Mouse (Mus musculus): ENCODE measurements around the gene Glyat. TPM values are rescaled to one million over a fixed set of nuclear protein-coding genes. Genes with fewer than 3 reads are reported as not detected.
"Not testable (repeated sequence)": the region's sequence is repeated elsewhere in the genome, so short reads cannot be mapped to it uniquely, and the experiment has no call there.

The Glyat gene
- polyA plus RNA-seq, 1 experiment from 2014 or later, result not detected

DNA sequence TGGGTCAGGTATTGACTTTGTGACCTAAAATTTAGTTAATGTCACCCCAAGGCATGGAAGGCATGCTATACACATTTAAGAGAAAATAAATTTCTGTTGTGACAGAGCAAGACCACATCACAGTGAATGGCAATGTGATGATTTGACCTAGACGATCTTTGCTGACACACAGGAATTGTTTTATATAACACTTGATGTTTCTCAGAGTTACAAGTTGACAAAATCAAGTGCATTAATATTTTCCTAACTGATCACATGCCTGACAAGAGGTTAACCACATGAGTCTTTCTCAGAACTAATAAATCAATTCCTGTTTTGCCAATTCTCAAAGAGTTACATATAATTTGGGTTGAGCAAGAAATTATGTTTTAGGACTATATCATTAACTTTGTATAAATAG is 19.5 kb upstream of the Glyat start:
- no peak overlapping the region for H3K9ac ChIP-seq
- H3K4me2 ChIP-seq, result no peak overlapping the region
- H3K27me3 ChIP-seq, result no peaks in the 10 kb centered on the region
- no peaks in the 10 kb centered on the region for H3K36me3 ChIP-seq
- no peak for ATAC-seq (ENCODE audit: low read depth)
- 85% methylated on average over 1 of the region's 1 CpGs for WGBS
- H3K4me1 ChIP-seq (replicated peaks), result no peaks in the 10 kb centered on the region
- H3K27ac ChIP-seq (replicated peaks), result no peak overlapping the region
- no peak overlapping the region for H3K4me3 ChIP-seq
- H3K9me3 ChIP-seq, result no peaks in the 10 kb centered on the region

DNA sequence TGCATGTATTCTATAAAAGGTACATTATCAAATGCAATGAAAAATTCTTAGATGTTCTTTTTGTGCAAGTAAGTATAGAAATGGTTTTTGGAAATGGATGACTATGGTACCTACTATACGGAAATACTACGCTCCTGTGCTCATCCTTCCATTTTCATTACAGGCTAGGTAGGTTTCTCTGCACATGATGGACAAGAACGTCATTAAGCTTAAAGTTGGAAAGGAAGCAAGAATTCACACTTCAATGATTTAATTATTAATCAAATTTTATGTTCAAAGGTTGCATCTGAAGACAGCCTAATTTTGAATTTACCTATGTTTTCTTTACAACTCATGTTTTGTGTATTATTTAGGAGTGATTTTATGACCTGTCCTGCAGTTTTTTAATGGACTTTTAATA is 1.2 kb downstream of the Glyat start:
- H3K36me3 ChIP-seq, result no peaks in the 10 kb centered on the region
- H3K9me3 ChIP-seq, result no peaks in the 10 kb centered on the region
- WGBS, result 90% methylated on average over 3 of the region's 3 CpGs
- no peak for ATAC-seq (ENCODE audit: low read depth)
- H3K4me2 ChIP-seq, result no peak overlapping the region
- no peak overlapping the region for H3K4me3 ChIP-seq
- no peak overlapping the region for H3K27ac ChIP-seq (replicated peaks)
- H3K27me3 ChIP-seq, result no peaks in the 10 kb centered on the region
- H3K4me1 ChIP-seq (replicated peaks), result no peaks in the 10 kb centered on the region
- no peak overlapping the region for H3K9ac ChIP-seq

DNA sequence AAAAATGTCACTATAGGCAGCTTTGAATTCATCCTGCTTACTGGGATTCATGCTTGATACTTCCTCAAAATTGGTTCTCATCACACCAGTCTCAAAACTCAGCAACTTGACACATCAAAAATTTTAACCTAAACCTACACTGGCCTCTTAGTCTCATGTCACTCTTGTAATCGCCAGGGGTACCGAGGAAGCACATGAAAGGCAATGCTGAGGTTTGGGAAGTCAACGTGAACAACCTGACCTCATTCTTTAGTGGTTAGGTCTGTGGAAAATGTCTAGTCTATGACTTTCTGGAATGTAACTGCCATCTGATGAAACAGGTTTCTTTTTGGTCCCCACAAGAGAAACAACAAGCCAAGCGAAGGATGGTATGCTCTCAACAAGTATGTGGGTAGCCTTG is 1.9 kb downstream of the Glyat start:
- no peaks in the 10 kb centered on the region for H3K27me3 ChIP-seq
- H3K27ac ChIP-seq (replicated peaks), result no peak overlapping the region
- H3K4me3 ChIP-seq, result no peak overlapping the region
- H3K4me1 ChIP-seq (replicated peaks), result no peaks in the 10 kb centered on the region
- ATAC-seq (ENCODE audit: low read depth), result no peak
- 88% methylated on average over 4 of the region's 4 CpGs for WGBS
- no peaks in the 10 kb centered on the region for H3K9me3 ChIP-seq
- H3K4me2 ChIP-seq, result no peak overlapping the region
- no peak overlapping the region for H3K9ac ChIP-seq
- no peaks in the 10 kb centered on the region for H3K36me3 ChIP-seq

DNA sequence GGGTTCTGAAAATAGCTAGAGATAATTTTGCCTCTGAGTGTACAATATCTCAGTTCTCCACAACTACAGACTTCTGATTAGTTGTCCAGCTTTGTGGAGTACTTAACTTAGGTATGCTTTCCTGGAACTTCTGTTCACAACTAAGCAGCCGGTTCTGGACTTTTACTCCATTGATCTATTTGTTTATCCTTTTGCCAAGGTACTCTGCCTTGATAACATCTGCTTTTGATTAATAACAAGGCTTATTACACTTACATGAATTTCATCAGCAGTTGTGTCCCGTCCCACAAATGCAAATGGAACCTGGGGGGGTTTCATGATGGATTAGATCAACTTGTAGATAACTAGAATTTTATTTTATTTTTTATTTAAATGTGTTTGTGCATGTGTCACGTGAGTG is 3.8 kb downstream of the Glyat start:
- ATAC-seq (ENCODE audit: low read depth), result no peak
- Histone ChIP-seq H3K9ac (no peak overlapping the region), H3K4me1 (replicated peaks) (no peaks in the 10 kb centered on the region), H3K9me3 (no peaks in the 10 kb centered on the region), H3K27ac (replicated peaks) (no peak overlapping the region), H3K4me2 (no peak overlapping the region), H3K36me3 (no peaks in the 10 kb centered on the region), H3K4me3 (no peak overlapping the region), H3K27me3 (no peaks in the 10 kb centered on the region)
- 77% methylated on average over 3 of the region's 3 CpGs for WGBS

DNA sequence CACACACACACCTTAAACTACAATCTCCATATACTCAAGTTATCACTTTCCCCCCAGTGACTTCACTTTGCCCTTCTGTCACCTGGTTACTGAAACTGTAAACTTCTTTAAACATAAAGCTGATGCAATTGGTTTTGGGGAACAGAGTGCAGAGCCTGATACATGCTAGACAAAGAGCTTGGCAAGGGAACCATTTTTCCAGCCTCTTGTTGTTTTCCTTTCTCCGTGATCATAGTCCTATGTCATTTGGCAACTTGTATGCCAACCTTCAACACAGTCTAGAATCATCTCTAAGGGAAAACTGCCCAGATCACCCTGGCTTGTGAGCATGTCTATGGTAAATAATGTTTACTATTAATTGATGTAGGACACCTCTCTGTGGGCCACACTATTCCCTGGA is 4.9 kb downstream of the Glyat start:
- Histone ChIP-seq H3K27ac (replicated peaks) (no peak overlapping the region), H3K36me3 (no peaks in the 10 kb centered on the region), H3K27me3 (no peaks in the 10 kb centered on the region), H3K4me2 (no peak overlapping the region), H3K9ac (no peak overlapping the region), H3K4me1 (replicated peaks) (no peaks in the 10 kb centered on the region), H3K9me3 (no peaks in the 10 kb centered on the region), H3K4me3 (no peak overlapping the region)
- no peak for ATAC-seq (ENCODE audit: low read depth)
- 74% methylated on average over 1 of the region's 1 CpGs for WGBS

DNA sequence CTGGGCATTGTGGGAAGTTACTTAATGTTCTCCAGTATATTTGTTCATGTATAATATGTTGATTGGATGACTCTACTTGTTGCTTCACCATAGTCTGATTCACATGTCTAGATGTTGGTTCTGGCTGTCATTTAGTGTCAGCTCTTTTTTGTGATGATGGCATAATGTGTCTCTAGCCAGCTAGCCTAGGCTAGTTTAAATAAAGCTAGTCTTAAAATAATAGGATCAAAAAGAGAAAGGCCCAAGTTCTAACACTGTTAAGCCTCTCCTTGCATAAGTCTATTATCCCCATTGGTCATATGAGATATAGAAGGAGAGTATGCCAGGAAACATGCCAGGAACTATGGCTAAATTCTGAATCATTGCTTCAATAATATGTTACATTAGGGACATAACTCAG is 16.4 kb downstream of the Glyat start:
- Histone ChIP-seq H3K36me3 (no peaks in the 10 kb centered on the region), H3K27ac (replicated peaks) (no peak overlapping the region), H3K4me2 (no peak overlapping the region), H3K4me3 (no peak overlapping the region), H3K9ac (no peak overlapping the region), H3K4me1 (replicated peaks) (no peaks in the 10 kb centered on the region), H3K27me3 (no peaks in the 10 kb centered on the region), H3K9me3 (no peaks in the 10 kb centered on the region)
- no peak for ATAC-seq (ENCODE audit: low read depth)

DNA sequence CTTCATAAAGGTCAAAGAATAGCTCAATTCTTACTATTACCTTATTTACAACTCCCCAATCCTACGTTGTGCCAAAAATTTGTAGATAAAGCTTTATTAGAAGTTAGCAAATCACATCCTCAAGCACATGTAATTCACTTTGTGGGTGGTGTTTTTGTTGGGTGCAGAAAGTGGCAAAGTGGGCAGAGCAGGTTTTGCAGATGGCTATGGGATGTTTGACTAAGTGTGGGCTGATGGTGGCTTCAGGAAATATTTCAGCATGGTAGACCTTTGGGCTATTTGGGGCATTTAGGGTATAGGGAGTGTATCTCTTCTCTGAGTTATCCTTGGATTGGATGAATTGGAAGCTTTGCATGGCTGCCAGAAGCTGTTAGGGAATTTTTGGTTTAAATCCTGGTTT is 33.0 kb downstream of the Glyat start:
- Histone ChIP-seq H3K9me3 (peaks cover 6% of the 10 kb centered on the region; the same call in 1 of the 2 replicates), H3K4me1 (replicated peaks) (no peaks in the 10 kb centered on the region), H3K9ac (no peak overlapping the region), H3K27ac (replicated peaks) (no peak overlapping the region), H3K4me2 (no peak overlapping the region), H3K36me3 (no peaks in the 10 kb centered on the region), H3K4me3 (no peak overlapping the region), H3K27me3 (no peaks in the 10 kb centered on the region)
- 70% methylated on average over 1 of the region's 1 CpGs for WGBS
- ATAC-seq (ENCODE audit: low read depth), result no peak

DNA sequence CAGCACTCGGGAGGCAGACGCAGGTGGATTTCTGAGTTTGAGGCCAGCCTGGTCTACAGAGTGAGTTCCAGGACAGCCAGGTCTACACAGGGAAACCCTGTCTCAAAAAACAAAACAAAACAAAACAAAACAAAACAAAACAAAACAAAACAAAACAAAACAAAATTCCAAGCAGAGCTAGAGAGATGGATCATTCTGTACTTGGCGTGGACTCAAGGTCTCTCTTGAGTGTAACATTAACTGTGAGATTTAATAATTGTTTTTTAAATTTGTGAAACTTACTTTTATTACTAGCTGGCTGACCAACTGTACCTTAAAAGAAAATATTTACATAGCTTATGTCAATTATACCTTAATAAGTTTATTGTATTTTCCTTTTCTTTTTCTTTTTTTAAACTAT is 35.5 kb downstream of the Glyat start:
- not testable (repeated sequence) for H3K4me1 ChIP-seq (replicated peaks); H3K9me3 ChIP-seq; H3K27ac ChIP-seq (replicated peaks); H3K4me2 ChIP-seq; H3K36me3 ChIP-seq; ATAC-seq (ENCODE audit: low read depth); H3K27me3 ChIP-seq; H3K4me3 ChIP-seq; H3K9ac ChIP-seq
- WGBS, result 94% methylated on average over 3 of the region's 3 CpGs

DNA sequence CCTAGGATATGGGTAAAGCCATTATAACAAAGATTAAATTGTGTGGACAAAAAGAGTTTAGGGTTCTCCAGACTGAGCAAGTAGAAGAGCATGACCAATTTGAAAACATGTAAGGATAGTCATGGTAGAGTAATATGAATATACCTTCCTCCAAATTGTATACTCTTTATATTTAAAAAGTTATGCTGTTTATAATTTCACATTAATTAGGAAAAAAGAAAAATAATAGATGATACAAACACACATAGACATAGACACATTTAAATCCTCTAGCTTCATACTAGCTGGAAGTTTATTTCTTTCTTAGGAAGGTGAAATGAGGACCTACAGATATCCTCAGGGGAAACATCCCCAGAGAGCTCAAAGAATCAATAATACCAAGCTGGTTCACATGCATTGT is 37.0 kb downstream of the Glyat start, which contains the start of gene Olfr1442:
Olfr1442 (plus strand) TSS at position 301 of the 400 bp plus-strand sequence.
- H3K4me1 ChIP-seq (replicated peaks), result no peaks in the 10 kb centered on the region
- no peaks in the 10 kb centered on the region for H3K36me3 ChIP-seq
- ATAC-seq (ENCODE audit: low read depth), result no peak
- no peak within 1 kb of the TSS for H3K9ac ChIP-seq
- no peak within 1 kb of the TSS for H3K4me2 ChIP-seq
- H3K9me3 ChIP-seq, result no peaks in the 10 kb centered on the region
- H3K27me3 ChIP-seq, result no peaks in the 10 kb centered on the region
- no peak within 1 kb of the TSS for H3K4me3 ChIP-seq
- no peak within 1 kb of the TSS for H3K27ac ChIP-seq (replicated peaks)

DNA sequence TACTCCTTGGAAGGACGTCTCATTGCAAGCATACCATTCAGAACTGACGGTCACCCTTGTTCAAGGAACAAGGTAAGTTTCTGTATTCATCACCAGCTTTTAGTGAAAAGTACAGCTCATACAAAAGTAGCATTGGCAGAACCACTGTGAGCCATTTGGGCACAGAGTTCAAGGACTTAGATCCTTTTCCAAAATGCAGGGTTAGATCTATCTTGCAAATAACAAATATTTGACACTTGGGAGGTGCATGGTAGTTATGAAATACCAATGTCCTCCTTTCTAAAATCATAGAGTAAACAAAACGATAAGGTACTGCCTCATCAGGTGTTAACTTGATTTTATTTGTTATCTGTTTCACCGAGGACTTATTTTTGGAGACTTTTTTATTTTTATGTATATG is 37.9 kb downstream of the Glyat start:
- H3K4me1 ChIP-seq (replicated peaks), result no peaks in the 10 kb centered on the region
- H3K4me3 ChIP-seq, result no peak overlapping the region
- H3K9ac ChIP-seq, result no peak overlapping the region
- H3K27ac ChIP-seq (replicated peaks), result no peak overlapping the region
- no peak for ATAC-seq (ENCODE audit: low read depth)
- no peak overlapping the region for H3K4me2 ChIP-seq
- H3K9me3 ChIP-seq, result no peaks in the 10 kb centered on the region
- no peaks in the 10 kb centered on the region for H3K27me3 ChIP-seq
- no peaks in the 10 kb centered on the region for H3K36me3 ChIP-seq
- 89% methylated on average over 4 of the region's 4 CpGs for whole genome bisulfite sequencing

DNA sequence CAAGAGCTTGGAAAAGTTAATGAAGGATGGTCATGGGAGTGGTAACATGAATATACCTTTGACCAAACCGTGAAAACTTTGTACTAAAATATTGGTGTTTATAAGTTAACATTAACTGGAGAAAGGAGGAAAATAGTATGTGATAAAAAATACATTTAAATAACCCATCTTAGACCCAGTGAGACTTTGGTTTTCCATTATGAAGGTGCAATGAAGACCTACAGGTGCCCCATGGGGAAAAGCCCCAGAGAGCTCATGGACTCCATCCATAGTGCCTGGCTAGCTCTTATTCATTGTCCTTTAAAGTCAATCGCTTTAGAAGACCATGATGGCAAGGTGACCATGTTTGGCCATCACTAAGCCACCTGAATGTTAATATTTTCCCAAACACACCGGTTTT is 44.7 kb downstream of the Glyat start, which contains the start of gene Olfr1443:
Olfr1443 (plus strand) TSS at position 301 of the 400 bp plus-strand sequence.
- Histone ChIP-seq H3K4me3 (no peak within 1 kb of the TSS), H3K9ac (no peak within 1 kb of the TSS), H3K4me1 (replicated peaks) (no peaks in the 10 kb centered on the region), H3K4me2 (no peak within 1 kb of the TSS), H3K27me3 (no peaks in the 10 kb centered on the region), H3K36me3 (no peaks in the 10 kb centered on the region), H3K9me3 (no peaks in the 10 kb centered on the region), H3K27ac (replicated peaks) (no peak within 1 kb of the TSS)
- no peak for ATAC-seq (ENCODE audit: low read depth)
- 74% methylated on average over 3 of the region's 3 CpGs for WGBS

DNA sequence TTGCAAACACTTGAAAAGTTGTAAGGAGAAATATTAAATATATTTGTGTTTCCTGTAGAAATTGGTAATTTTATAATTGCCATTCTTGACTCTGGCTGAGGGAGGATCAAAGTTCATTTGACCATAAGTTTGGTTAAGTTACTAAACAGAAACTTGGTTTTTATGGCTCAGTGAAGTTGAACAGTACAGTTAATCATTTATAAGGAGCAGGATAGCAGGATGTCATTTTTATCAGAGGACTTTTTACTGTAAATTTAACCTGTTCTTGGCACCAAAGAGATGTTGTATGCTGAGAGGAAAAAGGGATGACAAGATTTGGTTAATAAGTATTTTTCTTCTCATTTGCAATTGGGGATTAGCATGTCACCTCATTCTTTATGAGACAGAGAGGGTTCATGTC is 51.5 kb downstream of the Glyat start:
- Histone ChIP-seq H3K9ac (no peak overlapping the region), H3K9me3 (no peaks in the 10 kb centered on the region), H3K4me1 (replicated peaks) (no peaks in the 10 kb centered on the region), H3K27ac (replicated peaks) (no peak overlapping the region), H3K36me3 (no peaks in the 10 kb centered on the region), H3K4me3 (no peak overlapping the region), H3K27me3 (no peaks in the 10 kb centered on the region), H3K4me2 (no peak overlapping the region)
- no peak for ATAC-seq (ENCODE audit: low read depth)

DNA sequence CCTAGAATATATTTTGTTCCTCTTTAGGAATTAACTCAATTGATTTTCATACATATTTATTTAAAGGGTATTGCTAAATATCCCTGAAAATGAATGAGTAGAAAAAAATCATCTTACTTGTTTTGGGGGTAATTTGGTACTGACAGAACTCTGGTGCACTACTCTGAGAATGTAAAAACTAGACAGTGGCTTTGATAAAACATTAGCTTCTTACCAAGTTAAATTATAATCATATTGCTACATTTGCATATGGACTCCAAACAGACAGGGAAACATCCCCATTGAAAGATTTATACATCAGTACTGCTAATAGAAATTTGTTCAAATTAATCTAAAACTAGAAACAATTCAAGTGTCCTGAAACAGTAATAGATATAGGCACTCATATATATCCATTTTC is 52.1 kb downstream of the Glyat start:
- no peak overlapping the region for H3K4me3 ChIP-seq
- no peak overlapping the region for H3K4me2 ChIP-seq
- H3K9ac ChIP-seq, result no peak overlapping the region
- no peak overlapping the region for H3K27ac ChIP-seq (replicated peaks)
- H3K27me3 ChIP-seq, result no peaks in the 10 kb centered on the region
- ATAC-seq (ENCODE audit: low read depth), result no peak
- H3K4me1 ChIP-seq (replicated peaks), result no peaks in the 10 kb centered on the region
- H3K9me3 ChIP-seq, result no peaks in the 10 kb centered on the region
- H3K36me3 ChIP-seq, result no peaks in the 10 kb centered on the region

DNA sequence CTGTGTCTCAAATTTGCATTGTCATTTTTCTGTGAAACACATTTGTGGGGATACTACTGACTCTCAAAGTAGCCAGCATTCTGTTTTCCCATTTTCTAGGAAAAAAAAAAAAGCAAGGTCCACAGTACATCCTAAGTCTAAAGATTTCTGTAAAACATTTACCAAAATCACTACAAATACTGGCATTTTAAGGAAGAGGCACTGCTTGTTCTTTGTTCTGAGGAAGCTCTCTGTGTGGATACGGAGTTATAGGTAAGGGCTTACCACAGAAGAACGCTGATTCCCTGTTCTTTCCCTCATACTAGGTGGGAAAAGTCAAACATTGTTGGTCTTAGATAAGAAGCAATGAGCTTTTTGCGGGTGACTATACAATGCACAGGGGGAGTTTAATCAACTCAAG is 62.5 kb downstream of the Glyat start, which contains the start of gene Keg1:
Keg1 (plus strand) TSS at position 197 of the 400 bp plus-strand sequence.
- no peak within 1 kb of the TSS for H3K4me3 ChIP-seq
- H3K4me2 ChIP-seq, result no peak within 1 kb of the TSS
- H3K36me3 ChIP-seq, result no peaks in the 10 kb centered on the region
- no peaks in the 10 kb centered on the region for H3K9me3 ChIP-seq
- ATAC-seq (ENCODE audit: low read depth), result no peak
- H3K27me3 ChIP-seq, result no peaks in the 10 kb centered on the region
- 88% methylated on average over 3 of the region's 3 CpGs for WGBS
- no peak within 1 kb of the TSS for H3K9ac ChIP-seq
- H3K4me1 ChIP-seq (replicated peaks), result no peaks in the 10 kb centered on the region
- H3K27ac ChIP-seq (replicated peaks), result no peak within 1 kb of the TSS
